Mouse (Mus musculus) testis, adult 2 months (tissue): ENCODE measurements around the gene Ank3.

Experiments used
- CTCF ChIP-seq: fragments of 200-500 bp; IDR thresholded peaks from 2 replicates; pipeline ENCODE4 v1.5.1; 2012; ENCODE audit warnings: low read depth, mild to moderate bottlenecking, inconsistent platforms, low read length, moderate library complexity; ENCODE audit not compliant: control insufficient read depth, insufficient read depth, insufficient replicate concordance
- POLR2A ChIP-seq: fragments of 200-500 bp; IDR thresholded peaks from 2 replicates; pipeline ENCODE4 v1.6.1; 2012; ENCODE audit warnings: low read depth, mild to moderate bottlenecking, inconsistent platforms, low read length, moderate library complexity; ENCODE audit not compliant: control insufficient read depth

DNA sequence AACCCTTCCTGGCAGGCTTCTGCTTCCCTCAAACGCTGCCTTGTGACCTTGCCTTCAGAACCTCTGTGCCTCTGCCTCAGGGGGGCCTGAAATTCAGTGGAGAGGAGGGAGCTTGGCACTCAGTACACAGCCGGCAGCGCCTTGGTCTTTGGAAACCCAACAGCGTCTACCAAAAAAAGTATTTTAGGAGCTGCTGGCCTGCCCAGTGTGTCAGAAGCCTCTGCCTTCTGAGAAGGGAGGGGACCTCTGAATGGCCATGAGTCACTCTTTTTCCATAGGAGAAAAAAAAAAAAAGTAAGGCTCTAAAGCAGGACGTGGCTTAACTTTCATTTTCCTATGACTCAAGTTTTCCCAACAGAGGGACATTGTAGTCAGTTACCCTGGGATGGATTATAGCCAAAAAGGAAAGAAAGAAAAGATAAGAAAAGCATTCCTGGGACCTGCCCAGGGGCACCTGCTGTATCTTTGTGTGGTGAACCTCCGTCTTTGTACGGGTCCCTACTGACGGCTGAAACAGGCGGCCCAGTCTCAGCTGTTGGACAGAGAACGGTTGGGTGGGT, 473.7 kb downstream of the Ank3 start:
- no peak for TF ChIP-seq POLR2A
- TF ChIP-seq CTCF: no peak
